Mouse (Mus musculus): Measurements from ENCODE around the gene Adipor2. TPM values are rescaled to one million over a fixed set of nuclear protein-coding genes. Genes with fewer than 3 reads are reported as not detected.
"Not testable (repeated sequence)": the region's sequence is repeated elsewhere in the genome, so short reads cannot be mapped to it uniquely, and the experiment has no call there.

The Adipor2 gene
- total RNA-seq, 2 experiments from 2014 or later: 89.2 to 93.1 TPM

GRCm38 (mm10) chr6:119392836-119393235 is 24.7 kb downstream of the Adipor2 start:
- no peak for DNase-seq (ENCODE audit: low spot score)

- DNase-seq (ENCODE audit: low spot score): no peak
Measured at GRCm38 (mm10) chr6:119390728-119391127, 26.8 kb downstream of the Adipor2 start.

GRCm38 (mm10) chr6:119389089-119389488 is 28.4 kb downstream of the Adipor2 start:
- no peak for DNase-seq (ENCODE audit: low spot score)

- DNase-seq (ENCODE audit: low spot score): peak; percentile 94
Measured at GRCm38 (mm10) chr6:119388650-119389012, 28.9 kb downstream of the Adipor2 start.

GRCm38 (mm10) chr6:119387801-119388649 is 29.5 kb downstream of the Adipor2 start:
- peak; percentile 42 for DNase-seq (ENCODE audit: low spot score)

GRCm38 (mm10) chr6:119386821-119387220 is 30.7 kb downstream of the Adipor2 start:
- DNase-seq (ENCODE audit: low spot score): no peak

- DNase-seq (ENCODE audit: low spot score): no peak
Measured at GRCm38 (mm10) chr6:119386421-119386820, 31.1 kb downstream of the Adipor2 start.

- DNase-seq (ENCODE audit: low spot score): no peak
Measured at GRCm38 (mm10) chr6:119385668-119386067, 31.8 kb downstream of the Adipor2 start.

- no peak for DNase-seq (ENCODE audit: low spot score)
Measured at GRCm38 (mm10) chr6:119378631-119379030, 38.9 kb downstream of the Adipor2 start.

GRCm38 (mm10) chr6:119377613-119378012 is 39.9 kb downstream of the Adipor2 start:
- no peak for DNase-seq (ENCODE audit: low spot score)

- no peak for DNase-seq (ENCODE audit: low spot score)
Measured at GRCm38 (mm10) chr6:119375035-119375434, 42.5 kb downstream of the Adipor2 start.

- DNase-seq (ENCODE audit: low spot score): no peak
Measured at GRCm38 (mm10) chr6:119373000-119373705, 44.4 kb downstream of the Adipor2 start.

GRCm38 (mm10) chr6:119372237-119372636 is 45.3 kb downstream of the Adipor2 start:
- no peak for DNase-seq (ENCODE audit: low spot score)

GRCm38 (mm10) chr6:119371624-119372023 is 45.9 kb downstream of the Adipor2 start:
- no peak for DNase-seq (ENCODE audit: low spot score)

GRCm38 (mm10) chr6:119367382-119367781 is 50.1 kb downstream of the Adipor2 start:
- DNase-seq (ENCODE audit: low spot score): peak; percentile 30

- not testable (repeated sequence) for DNase-seq (ENCODE audit: low spot score)
Measured at GRCm38 (mm10) chr6:119366800-119367199, 50.7 kb downstream of the Adipor2 start.

- DNase-seq (ENCODE audit: low spot score): no peak
Measured at GRCm38 (mm10) chr6:119363593-119363992, 53.9 kb downstream of the Adipor2 start.

GRCm38 (mm10) chr6:119360925-119361702 is 56.4 kb downstream of the Adipor2 start:
- no peak for DNase-seq (ENCODE audit: low spot score)

- not testable (repeated sequence) for DNase-seq (ENCODE audit: low spot score)
Measured at GRCm38 (mm10) chr6:119360250-119360649, 57.3 kb downstream of the Adipor2 start.

- no peak for DNase-seq (ENCODE audit: low spot score)
Measured at GRCm38 (mm10) chr6:119358020-119358571, 59.4 kb downstream of the Adipor2 start.

- DNase-seq (ENCODE audit: low spot score): no peak
Measured at GRCm38 (mm10) chr6:119352501-119352900, 65.0 kb downstream of the Adipor2 start.

GRCm38 (mm10) chr6:119351656-119352055 is 65.8 kb downstream of the Adipor2 start:
- no peak for DNase-seq (ENCODE audit: low spot score)

All from gastrocnemius, adult 18-20 months (tissue).